Mouse (Mus musculus): ENCODE measurements around the gene Ablim2.

Ablim2 gene

GRCm38 (mm10) chr5:35907633-35908426, 150.2 kb downstream of the Ablim2 start:
- peak; percentile 78 for DNase-seq (ENCODE audit: low read depth, low spot score)

GRCm38 (mm10) chr5:35908626-35909443, 151.2 kb downstream of the Ablim2 start:
- no peak for DNase-seq (ENCODE audit: low read depth, low spot score)

GRCm38 (mm10) chr5:35915629-35916300, 158.1 kb downstream of the Ablim2 start:
- DNase-seq (ENCODE audit: low read depth, low spot score): no peak

DNA sequence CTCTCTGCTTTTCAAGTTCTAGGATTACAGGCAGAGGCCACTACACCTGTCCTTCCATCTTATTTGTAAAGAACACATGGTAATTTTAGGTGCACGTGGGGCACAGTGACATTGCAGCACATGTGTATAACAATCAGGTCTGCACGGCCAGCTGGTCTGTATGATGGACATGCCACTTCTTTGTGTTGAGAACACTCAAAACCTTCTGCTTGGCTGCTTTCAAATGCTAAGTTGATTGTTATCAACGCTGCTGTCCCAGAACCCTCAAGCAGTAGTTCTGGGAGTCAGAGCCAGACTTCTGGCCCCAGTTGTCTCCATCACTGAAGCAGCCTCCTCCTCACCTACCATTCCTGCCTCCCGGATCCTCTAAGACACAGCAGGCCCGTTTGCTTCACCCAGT, 159.0 kb downstream of the Ablim2 start:
- DNase-seq (ENCODE audit: low read depth, low spot score): no peak

DNA sequence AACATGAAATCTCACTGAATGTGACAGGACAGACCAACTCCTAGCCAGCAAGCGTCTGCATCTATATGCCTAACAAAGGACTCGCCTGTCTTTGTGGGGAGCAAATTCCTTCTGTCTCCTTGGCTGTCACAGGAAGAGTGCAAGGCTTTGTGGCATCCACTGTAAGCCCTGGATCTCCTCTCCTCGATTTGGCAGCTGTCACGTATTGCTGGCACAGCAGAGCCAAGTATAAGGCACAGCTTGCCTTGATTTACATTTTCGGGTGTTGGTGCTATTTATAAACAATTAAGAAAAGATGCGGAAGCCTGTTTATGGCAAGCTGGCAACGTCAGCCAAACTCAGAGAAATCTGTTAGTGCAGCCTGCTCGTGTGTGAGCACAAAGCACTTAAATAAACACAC, 160.7 kb downstream of the Ablim2 start:
- DNase-seq (ENCODE audit: low read depth, low spot score): no peak

GRCm38 (mm10) chr5:35920076-35920475, 162.4 kb downstream of the Ablim2 start:
- no peak for DNase-seq (ENCODE audit: low read depth, low spot score)

DNA sequence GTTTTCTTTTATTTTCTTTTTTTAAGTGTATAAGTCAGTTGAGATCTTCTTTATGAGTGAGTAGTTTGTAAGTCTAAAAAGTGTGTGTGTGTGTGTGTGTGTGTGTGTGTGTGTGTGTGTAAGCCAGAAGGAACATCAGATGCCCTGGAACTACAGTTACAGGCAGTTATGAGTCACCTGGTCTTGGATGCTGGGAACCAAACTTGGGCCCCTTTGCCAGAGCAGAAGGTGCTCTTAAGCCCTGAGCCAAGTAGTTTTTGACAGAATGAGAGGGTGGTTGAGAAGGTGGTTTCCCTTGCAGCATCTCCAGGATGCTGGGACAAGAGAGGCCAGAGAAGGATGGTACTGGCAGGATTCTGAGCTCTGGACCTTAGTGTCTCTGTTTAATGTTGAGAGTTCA, 162.9 kb downstream of the Ablim2 start:
- DNase-seq (ENCODE audit: low read depth, low spot score): no peak

GRCm38 (mm10) chr5:35921141-35921540, 163.5 kb downstream of the Ablim2 start:
- no peak for DNase-seq (ENCODE audit: low read depth, low spot score)

DNA sequence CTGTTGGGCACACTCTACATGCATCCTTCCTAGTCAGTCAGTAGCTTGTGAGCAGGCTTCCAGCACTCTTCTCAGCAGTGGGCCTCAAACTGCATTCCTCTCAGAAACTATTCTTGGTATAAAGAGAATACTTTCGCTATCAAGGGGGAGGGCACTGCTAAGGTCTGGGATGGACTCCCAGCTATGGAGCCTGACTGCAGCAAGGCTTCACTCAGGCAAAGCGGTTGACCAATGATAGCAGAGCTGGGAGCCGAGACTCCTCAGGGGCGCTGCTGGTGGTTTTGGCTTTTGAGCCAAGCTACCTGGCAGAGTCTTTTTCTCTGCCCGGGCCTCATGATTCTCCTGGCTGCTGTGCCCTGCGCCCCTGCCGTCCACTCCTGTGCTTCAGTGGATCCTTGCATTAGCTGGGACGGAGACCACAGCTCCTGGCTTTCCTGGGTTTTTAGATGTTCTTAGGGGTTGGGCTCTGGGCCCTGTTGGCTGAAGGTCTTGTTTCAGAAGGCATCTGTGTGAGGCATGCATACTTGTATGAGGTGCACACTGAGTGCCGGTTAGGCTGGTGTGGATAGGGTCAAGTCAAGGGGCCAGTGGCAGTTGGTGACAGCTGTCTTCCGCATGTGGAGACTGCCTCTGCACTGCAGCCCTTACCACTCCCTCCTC, 164.0 kb downstream of the Ablim2 start:
- no peak for DNase-seq (ENCODE audit: low read depth, low spot score)

DNA sequence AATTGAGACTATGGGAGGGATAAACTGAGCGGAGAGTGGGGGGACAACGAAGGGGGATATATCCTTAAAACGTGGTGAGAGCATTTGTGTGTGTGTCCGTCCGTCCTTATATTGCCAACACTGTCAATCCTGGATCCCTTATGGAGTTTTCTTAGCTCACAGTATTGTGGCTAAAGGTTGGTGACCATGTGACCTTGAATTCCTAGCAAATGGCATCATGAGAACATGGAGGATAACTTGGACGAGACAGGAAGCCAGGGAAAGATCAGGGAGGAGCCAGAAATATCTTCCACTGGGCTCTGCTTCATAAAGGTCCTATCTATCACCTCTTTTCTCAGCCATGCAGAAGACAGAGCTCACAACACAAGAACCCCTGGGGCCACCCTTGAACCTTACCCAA, 165.8 kb downstream of the Ablim2 start:
- no peak for DNase-seq (ENCODE audit: low read depth, low spot score)

DNA sequence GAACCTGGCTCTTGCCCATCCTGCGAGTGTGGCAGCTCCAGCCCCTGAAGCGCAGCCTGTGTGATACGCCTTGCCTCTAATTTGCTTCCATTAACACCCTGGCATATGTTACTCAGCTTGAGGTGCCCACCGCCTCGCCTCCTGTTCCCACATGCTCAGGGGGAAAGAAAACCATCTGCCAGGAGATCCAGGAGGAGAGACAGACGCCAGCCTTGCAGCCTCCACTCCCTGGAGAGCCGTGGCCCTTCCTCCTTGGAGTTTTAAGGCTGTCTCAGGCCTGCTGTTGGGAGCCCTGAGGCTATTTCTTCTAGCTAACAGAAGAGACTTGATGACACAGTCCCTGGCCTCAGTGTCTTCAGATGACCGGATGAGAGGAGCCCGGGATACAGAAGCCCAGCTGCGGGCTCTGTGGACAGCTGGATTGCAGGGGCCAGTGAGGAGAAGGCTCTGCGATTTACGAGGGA, 167.5 kb downstream of the Ablim2 start:
- DNase-seq (ENCODE audit: low read depth, low spot score): no peak

GRCm38 (mm10) chr5:35926511-35926910, 168.8 kb downstream of the Ablim2 start:
- no peak for DNase-seq (ENCODE audit: low read depth, low spot score)

- no peak for DNase-seq (ENCODE audit: low read depth, low spot score)
Measured at GRCm38 (mm10) chr5:35931296-35931695, 173.6 kb downstream of the Ablim2 start.

GRCm38 (mm10) chr5:35933059-35933458, 175.4 kb downstream of the Ablim2 start:
- no peak for DNase-seq (ENCODE audit: low read depth, low spot score)

Data from skeletal muscle tissue, adult 2 months (tissue).